Mouse (Mus musculus): Measurements from ENCODE around the gene Agbl4.

Agbl4 gene

DNA sequence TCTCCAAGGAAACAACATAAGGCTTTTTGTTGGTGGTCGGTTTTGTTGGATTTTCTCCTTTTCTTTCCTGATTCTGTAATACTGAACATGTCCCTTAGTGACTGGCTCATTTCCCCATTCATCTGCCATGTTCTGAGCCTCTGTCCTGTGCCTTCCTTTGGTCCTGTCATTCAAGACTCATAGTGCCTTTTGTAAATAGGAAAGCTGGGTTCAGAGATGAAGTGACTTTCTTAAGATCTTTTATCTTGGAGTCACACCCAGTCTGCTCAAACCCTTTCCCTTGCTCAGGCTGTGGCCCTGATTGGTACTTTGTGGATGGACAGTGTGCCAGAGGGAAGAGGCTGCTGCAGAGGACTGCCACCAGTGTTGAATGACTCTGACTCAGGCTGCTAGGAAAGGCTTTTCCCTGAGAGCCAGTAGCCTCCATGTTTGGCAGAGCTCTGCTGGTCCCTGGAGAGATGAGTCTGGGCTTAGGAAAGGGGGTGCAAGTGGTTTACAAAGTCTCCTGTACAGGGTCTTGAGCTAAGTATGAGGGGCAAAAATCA, 1047.2 kb downstream of the Agbl4 start:
- DNase-seq (ENCODE audit: low spot score in 2 of 2) = no peak

DNA sequence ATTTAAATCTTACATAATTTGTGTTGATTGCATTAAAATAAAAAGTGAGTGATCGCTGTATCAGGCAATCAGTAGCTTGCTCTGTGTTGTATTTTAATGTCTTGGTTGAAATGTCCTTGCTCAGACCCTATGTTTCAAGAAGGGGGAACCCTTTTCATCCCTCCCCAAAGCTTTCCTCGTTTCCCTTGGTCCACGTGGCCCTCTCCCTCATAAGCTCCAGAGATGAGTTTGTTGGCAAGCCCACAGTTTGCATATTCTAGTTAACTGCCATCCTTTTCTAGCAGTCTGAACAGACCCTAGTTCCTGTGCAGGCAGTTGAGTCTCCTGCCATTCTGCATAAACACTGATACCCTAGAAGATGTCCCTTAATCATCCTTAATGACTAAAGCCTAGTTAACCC, 1050.5 kb downstream of the Agbl4 start:
- no peak for DNase-seq (ENCODE audit: low spot score in 2 of 2)

DNA sequence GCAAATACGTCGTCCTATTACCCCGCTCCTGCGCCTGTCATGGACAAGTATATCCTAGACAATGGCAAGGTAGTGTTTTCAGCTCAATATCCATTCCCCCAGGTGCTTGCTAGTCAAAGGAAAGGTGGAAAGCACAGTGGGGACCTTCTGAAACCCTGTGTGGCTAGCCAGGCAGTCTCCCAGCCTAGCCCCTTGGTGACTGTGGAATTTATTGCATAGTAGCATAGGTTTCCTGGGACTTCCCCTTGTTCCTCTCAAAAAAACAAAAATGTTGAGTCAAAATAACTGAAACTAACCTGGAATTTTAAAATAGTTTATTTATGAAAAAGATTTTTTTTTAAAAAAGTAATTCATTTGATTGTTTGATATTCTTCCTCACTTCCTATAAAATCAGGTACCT, 1051.1 kb downstream of the Agbl4 start:
- DNase-seq (ENCODE audit: low spot score in 2 of 2) = no peak

DNA sequence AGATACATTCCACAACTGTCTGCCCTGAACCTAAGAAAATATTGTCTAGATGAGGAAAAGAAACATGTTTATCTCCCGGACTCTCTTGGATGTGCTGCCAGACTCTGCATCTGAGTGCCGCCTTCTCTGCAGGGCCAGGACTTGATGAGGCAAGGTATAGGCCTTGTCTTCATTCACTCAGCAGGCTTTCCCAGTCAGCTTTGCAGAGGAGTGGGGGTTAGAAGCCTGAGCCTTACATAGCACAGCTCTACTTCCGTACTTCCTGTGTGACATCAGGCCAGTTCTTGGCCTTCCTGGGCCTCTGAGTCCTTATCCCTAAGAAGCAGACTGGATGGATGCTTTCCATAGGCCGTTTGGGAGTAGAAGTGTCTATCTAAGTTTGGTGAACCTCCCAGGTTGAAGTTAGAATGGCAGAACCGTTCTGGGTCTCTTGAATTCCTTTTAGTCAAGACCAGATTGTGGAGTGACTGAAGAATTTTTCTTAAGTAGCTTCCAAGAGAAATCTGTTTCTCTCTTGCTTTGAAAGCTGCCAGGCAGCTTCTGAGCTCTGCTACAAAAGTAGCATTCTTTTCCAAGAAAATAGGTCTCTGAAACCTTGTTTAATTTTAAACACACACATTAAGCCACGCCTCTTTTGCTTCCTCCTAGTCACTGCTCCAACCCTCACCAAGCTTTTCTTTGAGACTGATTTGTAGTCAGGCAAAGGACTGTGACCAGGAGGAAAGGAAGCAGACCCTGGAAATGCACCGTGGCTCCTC, 1052.2 kb downstream of the Agbl4 start:
- DNase-seq (ENCODE audit: low spot score in 2 of 2) = no peak

DNA sequence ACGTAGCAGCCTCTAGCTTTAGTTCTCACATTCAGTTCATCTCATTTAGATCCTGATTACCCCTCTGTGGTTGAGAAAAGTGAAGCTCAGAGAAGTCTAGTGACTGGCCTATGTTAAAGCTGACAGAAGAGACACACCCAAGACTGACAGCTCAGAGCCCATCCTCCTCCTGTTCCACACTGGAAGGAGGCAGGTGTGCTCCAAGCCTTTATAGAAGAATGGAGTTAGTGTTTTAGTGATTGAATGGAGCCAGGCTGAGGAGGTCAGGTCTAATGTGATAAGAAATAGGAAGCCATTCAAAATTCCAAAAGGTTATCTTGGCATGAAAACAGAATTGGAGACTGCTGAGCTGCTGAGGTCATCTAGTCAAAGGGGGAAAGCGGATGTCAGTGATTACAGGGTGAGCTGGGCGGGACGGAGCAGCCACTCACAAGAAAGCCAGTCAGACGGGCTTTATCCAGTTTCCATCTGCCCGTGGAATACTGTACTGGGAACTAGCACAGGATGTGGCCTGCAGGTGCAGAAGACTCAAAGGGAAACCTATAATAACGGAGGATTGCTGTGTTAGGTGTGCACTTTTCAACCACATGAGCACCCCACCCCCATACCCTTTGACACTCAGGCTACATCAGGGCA, 1053.9 kb downstream of the Agbl4 start:
- DNase-seq (ENCODE audit: low spot score in 2 of 2) = no peak

DNA sequence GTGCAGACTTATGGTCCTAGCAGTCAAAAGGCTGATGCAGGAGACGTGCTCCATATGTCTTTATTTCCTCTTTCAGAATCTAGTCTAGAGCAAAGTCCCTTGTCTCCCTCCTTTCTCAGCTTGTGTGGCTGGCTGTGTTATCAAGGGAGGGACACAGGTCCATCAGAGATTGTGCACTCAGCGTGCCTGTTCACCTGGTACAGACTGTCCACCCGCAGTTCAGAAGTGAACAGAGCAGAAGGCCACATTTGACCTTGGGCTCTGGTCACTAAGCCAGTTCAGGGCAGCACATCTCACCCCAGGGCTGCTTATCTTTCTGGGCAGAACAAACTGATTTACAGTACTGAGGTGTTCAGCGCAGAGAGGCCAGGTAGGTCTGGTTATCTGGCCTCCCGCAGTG, 1054.7 kb downstream of the Agbl4 start:
- no peak for DNase-seq (ENCODE audit: low spot score in 2 of 2)

DNA sequence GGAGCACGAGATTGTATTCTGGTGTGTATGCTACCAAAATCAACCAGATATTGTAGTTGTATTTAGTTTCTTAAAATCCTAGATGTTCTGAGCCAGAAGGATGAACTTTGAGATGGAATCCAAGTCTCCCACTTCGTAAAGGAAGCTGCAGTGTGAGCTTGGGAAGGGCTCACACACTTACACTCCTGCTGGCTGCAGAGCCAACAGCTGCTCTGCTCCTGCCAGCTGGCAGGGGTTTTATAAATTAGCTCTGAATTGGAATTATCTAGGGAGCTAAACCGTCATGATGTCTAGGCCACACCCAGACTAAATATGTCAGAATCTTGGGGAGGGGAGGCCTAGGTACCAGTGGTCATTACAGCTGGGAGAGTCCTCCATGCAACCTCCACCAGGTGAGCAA, 1055.8 kb downstream of the Agbl4 start:
- no peak for DNase-seq (ENCODE audit: low spot score in 2 of 2)

DNA sequence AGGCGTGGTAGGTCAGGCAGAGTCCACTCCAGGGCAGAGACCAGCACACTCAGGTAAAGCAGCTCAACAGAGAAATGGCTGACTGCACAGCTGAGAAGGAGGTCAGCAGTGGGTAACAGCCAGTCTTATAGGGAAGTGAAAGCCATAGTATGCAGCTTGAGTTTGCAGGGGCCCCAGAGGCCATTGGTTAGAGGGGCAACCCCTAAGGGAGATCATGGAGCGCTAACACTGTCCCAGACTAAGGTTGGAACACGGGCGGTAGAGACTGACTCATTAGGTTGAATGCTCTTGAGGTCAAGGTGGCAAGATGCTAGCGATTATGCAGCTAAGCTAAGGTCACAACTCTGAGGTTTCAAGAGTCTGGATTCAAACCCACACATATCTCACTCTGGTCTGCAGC, 1058.2 kb downstream of the Agbl4 start:
- DNase-seq (ENCODE audit: low spot score in 2 of 2) = no peak

DNA sequence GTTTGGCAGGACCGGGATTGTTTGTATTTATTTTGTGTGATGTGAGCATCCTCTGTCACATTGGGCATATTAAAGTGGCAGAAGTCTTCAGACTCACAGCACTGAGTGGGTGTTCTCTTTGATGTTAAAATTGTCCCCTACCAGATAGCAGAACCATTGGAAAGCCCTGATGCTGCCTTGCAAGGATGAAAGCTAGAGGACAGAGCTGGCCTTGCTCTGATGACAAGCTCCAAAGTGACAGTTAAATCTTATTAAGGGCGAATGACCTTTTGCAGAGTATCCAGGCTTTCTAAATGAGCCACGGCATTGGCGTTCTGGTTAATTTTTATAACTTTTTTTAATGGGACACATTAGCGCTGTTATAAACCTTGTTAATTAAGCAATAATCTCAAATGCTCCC, 1060.1 kb downstream of the Agbl4 start:
- no peak for DNase-seq (ENCODE audit: low spot score in 2 of 2)

DNA sequence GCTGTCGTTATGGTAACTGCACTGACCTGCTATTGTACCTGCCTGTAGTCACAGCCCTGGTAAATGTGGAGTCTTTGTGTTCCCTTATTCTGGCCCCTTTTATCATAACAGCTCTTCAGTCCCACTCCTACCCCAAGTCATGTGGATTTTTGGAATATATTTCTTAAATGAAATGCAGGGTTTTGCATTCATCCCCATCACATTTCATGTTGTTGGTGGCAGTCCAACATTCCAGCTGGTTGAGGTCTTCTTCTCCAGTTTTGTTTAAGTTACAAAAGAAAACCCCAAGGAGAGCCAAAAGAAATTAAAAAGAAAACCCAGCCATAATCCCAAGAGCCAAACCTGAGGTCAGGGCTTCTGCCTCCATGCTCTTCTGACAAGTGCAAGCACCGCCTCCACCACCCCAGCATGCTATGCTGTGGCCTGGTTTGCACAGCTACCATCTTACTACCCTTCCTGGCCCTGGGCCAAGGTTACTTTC, 1069.9 kb downstream of the Agbl4 start:
- DNase-seq (ENCODE audit: low spot score in 2 of 2) = no peak

DNA sequence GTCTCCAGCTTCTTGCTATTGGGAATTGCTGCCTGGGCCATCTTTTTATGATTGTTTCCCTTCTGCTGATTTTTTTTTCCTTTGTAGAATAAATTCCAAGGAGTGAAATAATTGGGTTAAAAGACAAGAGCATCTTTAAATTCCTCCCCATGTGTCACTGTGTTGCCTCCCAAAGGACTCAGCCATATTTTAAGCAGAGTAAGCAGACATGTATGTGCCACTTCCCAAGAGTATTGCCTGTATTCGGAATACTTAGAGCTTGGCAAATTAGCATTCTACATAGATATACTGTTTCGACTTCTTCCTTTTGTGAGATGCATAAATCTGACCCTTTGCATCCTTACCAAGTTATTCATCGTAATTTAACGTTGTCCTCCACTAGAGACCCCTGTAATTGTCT, 1070.3 kb downstream of the Agbl4 start:
- DNase-seq (ENCODE audit: low spot score in 2 of 2) = no peak

DNA sequence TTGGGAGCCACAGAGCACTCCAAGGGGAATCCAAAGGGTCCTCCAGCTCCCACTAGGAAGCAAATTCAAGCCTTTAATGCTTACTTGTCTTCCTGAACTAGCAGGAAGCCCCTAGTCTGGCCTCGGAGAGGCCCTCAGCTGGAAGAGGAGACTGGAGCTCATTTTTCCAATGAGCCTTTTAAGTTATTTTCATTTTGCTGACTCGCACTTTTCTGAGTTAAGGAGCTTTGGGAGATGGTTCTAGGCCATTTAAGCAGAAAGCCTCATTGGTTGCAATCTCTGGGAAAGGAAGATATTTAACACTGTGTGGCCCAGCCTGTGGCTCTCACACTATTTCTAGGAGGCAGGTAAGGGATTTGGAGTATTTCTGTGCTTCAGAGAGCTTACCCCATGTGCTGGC, 1072.4 kb downstream of the Agbl4 start:
- DNase-seq (ENCODE audit: low spot score in 2 of 2) = no peak

DNA sequence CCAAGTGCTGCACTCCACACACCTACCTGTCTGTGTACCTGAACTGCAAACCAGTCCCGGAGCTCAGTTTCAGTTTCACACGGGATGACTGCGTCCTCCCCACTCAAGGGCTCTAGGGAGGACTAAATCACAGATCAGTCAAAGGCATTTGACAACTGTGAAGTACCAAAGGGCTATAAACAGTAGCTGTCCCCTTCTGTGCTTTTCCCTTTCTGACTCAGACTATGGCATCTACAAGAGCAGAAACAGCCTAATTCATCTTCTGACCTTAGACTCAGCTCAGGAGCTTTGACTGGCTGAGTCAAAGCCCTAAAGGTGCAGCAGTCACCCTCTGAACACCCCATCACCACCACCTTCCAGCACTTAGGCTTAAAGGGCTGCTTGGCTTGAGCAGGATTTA, 1074.3 kb downstream of the Agbl4 start:
- no peak for DNase-seq (ENCODE audit: low spot score in 2 of 2)

DNA sequence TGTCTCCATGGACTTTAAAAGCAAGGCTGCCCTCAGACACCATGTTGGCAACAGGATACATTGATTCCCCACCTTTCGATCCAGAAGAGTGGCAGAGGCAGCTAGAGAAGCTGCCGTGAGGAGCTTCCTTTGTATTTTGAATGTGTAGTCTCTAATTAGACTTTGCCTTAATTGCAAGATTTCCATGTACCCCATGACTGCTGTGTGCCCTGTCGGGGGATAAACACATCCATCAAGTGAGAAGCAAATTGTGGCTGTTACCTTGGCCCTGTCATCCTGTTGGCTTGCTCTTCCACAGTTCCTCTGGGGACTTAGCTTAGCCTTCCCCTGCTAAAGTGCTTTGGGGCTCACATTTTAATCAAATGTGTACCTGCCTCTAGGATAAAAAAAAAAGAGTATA, 1075.0 kb downstream of the Agbl4 start:
- DNase-seq (ENCODE audit: low spot score in 2 of 2) = no peak

DNA sequence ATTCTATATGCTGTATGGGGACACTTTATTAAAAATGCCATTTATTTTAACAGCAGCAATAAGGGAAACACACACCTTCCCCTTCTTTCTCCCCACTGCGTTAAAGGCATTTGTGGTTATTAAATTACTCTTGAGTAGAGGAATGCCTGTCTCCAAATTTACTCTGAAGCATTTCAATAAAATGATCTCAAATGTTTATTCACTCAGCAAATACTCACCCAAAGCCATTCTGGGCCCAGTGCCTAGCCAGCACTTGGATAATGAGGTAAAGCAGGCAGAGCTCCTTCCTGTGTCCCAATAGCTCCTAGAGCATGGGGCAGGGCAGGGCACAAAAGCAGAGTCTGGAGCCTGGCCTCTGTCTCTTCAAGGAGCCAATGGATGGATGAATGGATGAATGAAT, 1075.6 kb downstream of the Agbl4 start:
- no peak for DNase-seq (ENCODE audit: low spot score in 2 of 2)

DNA sequence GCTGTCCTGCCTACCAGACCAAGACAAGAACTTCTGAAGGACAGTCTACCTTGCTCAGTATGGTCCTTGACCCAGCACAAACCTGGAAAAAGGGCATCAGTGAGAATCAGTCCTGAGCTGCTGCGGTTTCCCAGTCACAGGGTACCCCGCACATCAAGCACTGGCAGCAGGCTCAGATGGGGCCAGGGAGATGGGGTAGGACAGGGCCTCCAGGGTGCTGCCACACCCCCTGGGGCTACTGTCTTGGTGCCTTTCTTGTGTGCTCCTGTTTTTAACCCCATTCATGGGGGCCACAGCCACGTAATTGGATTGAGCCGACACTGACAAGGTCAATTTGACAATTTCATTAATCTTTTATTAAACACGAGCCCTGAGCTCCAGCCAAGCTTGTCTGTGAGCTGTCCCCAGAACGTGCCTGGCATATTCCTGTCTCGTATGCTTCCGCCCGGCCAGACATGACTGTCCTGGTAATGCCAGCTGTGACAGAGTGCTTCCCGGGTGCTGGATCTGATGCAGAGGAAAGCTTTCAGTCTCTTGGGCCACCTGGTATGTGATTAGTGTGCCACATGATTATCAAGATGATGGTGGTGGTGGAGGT, 1078.0 kb downstream of the Agbl4 start:
- DNase-seq (ENCODE audit: low spot score in 2 of 2) = no peak

DNA sequence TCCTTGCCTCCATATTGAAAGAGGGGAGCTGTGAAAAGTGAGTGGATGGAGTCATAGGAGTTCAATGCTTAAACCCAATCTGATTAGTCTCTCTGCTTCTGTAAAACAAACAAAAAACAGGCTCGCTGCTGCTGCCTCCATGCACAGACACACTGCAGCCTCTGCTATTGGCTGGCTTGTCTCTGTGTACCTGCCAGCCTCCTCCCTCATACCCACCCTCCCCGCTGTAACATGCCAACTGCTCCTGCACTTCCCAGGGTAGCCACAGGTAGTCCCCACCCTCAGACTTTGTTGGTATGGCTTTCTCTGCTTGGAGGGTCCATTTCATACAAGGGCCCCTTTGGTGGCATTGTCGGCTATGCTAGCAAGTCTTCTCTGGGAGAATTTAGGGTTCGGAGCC, 1080.0 kb downstream of the Agbl4 start:
- no peak for DNase-seq (ENCODE audit: low spot score in 2 of 2)

DNA sequence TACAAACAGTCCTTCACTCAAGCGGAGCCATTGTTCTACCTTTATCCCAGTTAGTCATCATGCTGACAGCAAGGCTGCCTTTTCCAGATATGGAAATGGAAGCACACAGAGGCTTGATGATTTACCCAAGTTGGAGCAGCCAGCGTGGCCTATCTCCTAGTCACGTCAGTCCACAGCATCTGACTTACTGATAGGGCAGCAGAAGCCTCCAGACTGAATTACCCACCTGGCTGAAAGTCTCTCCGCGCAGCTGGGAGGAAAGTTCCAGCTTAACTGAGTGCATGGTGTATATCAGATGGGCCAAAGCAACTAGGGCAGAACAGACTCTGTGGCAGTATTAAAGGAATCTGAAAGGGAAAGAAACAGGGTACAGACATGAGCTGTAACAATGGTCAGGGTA, 1086.0 kb downstream of the Agbl4 start:
- no peak for DNase-seq (ENCODE audit: low spot score in 2 of 2)

DNA sequence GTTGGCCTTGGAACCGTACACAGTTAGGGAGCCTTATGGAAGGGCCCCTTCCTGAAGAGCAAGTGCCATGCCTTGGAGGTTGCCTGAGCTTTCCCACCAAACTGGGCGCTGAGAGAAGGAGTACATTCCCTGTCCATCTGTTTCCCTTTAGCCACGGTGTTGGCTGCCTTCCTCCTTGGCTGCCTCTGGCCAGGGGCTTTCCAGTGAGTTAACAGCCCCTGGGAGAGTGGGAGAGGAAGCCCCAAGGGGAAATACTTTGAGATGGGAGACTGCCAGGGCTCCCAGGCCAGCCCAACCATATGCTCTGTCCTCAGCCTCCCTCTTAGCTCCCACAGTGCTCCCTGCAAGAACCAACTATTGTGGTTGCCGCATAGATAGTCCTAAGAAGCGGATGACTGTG, 1087.7 kb downstream of the Agbl4 start:
- DNase-seq (ENCODE audit: low spot score in 2 of 2) = no peak

DNA sequence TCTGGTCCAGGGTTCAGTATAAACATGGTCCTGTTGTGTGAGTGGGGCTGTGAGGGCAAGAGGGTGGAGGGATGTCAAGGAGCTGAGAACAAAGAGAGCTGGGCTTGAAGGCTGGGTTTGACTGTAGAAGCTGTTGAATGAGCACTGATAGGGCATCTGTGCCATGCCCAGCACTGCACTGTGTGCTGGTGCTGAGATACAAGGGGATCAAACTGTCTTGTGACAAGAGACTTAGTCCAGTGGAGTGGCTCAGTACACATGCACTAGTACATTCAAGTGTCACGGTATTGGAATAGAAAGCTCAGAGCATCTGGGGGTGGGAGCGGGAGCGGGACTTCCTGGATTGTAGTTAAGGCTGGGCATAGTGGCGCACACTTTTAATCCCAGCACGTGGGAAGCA, 1088.7 kb downstream of the Agbl4 start:
- no peak for DNase-seq (ENCODE audit: low spot score in 2 of 2)

DNA sequence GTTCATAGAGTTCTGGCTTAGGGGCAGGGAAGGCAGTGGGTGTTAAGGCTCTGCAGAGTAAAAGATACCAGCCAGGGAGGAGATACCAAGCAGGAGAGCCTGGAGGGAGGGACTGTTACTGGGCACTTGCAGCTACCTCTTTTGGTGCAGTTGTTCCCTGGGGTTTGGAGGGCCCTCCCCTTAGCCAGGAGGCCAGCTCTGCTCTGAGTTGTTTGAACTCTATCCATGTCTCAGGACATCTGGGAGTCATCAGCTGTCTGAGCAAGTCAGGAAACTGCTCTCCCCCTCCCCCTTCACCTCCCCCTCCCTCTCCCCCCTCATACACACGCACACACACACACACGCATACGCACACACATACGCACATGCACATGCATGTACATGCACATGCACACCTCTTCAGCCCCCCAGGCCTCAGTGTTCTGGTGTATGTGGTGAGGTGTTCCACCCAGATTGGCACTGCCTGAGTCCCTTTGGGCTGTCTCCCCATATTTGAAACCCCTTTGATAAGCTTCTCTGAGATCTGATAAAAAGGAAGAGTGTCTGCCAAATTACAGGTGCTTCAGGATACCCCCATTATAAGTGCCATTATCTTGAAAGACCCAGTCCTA, 1089.9 kb downstream of the Agbl4 start:
- DNase-seq (ENCODE audit: low spot score in 2 of 2) = no peak

DNA sequence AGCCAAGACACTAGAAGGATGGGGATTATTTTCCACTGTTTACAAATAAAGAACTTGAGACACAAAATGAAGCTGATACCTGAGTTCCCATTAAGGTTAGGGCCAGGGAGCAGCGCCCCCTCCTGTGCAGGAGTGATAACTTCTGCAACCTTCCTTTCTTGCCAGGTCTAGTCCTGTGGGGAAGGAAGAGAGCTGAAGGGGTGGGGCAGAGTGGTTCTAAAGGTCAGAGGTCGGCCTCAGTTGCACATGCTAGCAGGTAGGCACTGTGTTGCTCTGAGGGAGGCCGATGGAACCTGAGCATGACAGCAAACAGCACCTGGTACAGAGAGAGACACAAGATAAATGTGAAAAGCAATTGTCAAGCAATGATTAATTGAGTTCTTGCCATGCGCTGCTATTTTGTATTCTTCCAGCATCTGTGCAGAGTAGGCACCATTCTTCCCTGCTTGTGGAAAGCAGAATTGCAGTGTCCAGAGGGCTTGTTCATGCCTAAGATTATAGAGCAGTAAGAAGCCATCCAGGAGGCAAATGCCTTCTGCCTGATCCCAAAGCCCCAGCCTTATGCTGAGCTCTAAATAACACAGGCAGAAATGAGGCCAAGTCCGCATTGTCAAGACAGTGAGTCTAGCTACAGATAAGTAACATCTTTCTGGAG, 1096.4 kb downstream of the Agbl4 start:
- DNase-seq (ENCODE audit: low spot score in 2 of 2) = no peak

Measured in left cerebral cortex, adult 9 months (tissue).